Mouse (Mus musculus): ENCODE measurements around the gene Pde10a. TPM values are rescaled to one million over a fixed set of nuclear protein-coding genes. Genes with fewer than 3 reads are reported as not detected.
A peak's percentile ranks its signal among the peaks of the same experiment; 100 is the strongest.

Pde10a gene
- polyA plus RNA-seq, 1 experiment: 1.5 TPM

- no peak within 1 kb of the TSS for H3K4me3 ChIP-seq (ENCODE audit: extremely low read depth, insufficient read depth, insufficient read length)
- no peaks in the 10 kb centered on the region for H3K4me1 ChIP-seq (ENCODE audit: control insufficient read depth, insufficient read depth, insufficient read length)
- H3K27me3 ChIP-seq (ENCODE audit: control insufficient read depth, insufficient read depth, low read length): no peaks in the 10 kb centered on the region
- TF ChIP-seq POLR2A (IDR thresholded peaks at IDR 0.05; ENCODE audit: low read depth, low read length): no peak
- TF ChIP-seq CTCF (IDR thresholded peaks at IDR 0.05; ENCODE audit: extremely low read depth, insufficient read depth, insufficient read length, insufficient replicate concordance): no peak
- H3K27ac ChIP-seq (ENCODE audit: insufficient read depth, low read length): no peak within 1 kb of the TSS
- no peak for DNase-seq (ENCODE audit: low read depth in 1 of 2, low spot score in 2 of 2)
- WGBS: 86% methylated on average over 6 of the region's 6 CpGs
- H3K36me3 ChIP-seq (ENCODE audit: control insufficient read depth, insufficient read depth, low read length): no peaks in the 10 kb centered on the region
These were observed 41.7 kb downstream of the Pde10a start, which contains the start of gene Gm17087 for GRCm38 (mm10) chr17:8566850-8567249. Gm17087 (minus strand) TSS chr17:8566950.

GRCm38 (mm10) chr17:8573542-8574260 is 48.5 kb downstream of the Pde10a start:
- TF ChIP-seq CTCF (IDR thresholded peaks at IDR 0.05; ENCODE audit: extremely low read depth, insufficient read depth, insufficient read length, insufficient replicate concordance): no peak
- TF ChIP-seq POLR2A (IDR thresholded peaks at IDR 0.05; ENCODE audit: low read depth, low read length): no peak
- no peak overlapping the region for H3K27ac ChIP-seq (ENCODE audit: insufficient read depth, low read length)
- H3K36me3 ChIP-seq (ENCODE audit: control insufficient read depth, insufficient read depth, low read length): no peaks in the 10 kb centered on the region
- WGBS: 79% methylated on average over 8 of the region's 8 CpGs
- H3K4me1 ChIP-seq (ENCODE audit: control insufficient read depth, insufficient read depth, insufficient read length): no peaks in the 10 kb centered on the region
- no peak for DNase-seq (ENCODE audit: low read depth in 1 of 2, low spot score in 2 of 2)
- H3K27me3 ChIP-seq (ENCODE audit: control insufficient read depth, insufficient read depth, low read length): no peaks in the 10 kb centered on the region
- no peak overlapping the region for H3K4me3 ChIP-seq (ENCODE audit: extremely low read depth, insufficient read depth, insufficient read length)

- H3K27me3 ChIP-seq (ENCODE audit: control insufficient read depth, insufficient read depth, low read length): no peaks in the 10 kb centered on the region
- no peak overlapping the region for H3K27ac ChIP-seq (ENCODE audit: insufficient read depth, low read length)
- TF ChIP-seq POLR2A (IDR thresholded peaks at IDR 0.05; ENCODE audit: low read depth, low read length) (no peak), CTCF (IDR thresholded peaks at IDR 0.05; ENCODE audit: extremely low read depth, insufficient read depth, insufficient read length, insufficient replicate concordance) (no peak)
- H3K4me1 ChIP-seq (ENCODE audit: control insufficient read depth, insufficient read depth, insufficient read length): no peaks in the 10 kb centered on the region
- 60% methylated on average over 3 of the region's 3 CpGs for WGBS
- no peak for DNase-seq (ENCODE audit: low read depth in 1 of 2, low spot score in 2 of 2)
- H3K36me3 ChIP-seq (ENCODE audit: control insufficient read depth, insufficient read depth, low read length): no peaks in the 10 kb centered on the region
- H3K4me3 ChIP-seq (ENCODE audit: extremely low read depth, insufficient read depth, insufficient read length): no peak overlapping the region
These were observed 55.2 kb downstream of the Pde10a start for GRCm38 (mm10) chr17:8580360-8580759.

- Histone ChIP-seq H3K4me1 (ENCODE audit: control insufficient read depth, insufficient read depth, insufficient read length) (no peaks in the 10 kb centered on the region), H3K36me3 (ENCODE audit: control insufficient read depth, insufficient read depth, low read length) (no peaks in the 10 kb centered on the region), H3K27ac (ENCODE audit: insufficient read depth, low read length) (no peak overlapping the region), H3K27me3 (ENCODE audit: control insufficient read depth, insufficient read depth, low read length) (no peaks in the 10 kb centered on the region), H3K4me3 (ENCODE audit: extremely low read depth, insufficient read depth, insufficient read length) (no peak overlapping the region)
- 81% methylated on average over 8 of the region's 8 CpGs for WGBS
- no peak for DNase-seq (ENCODE audit: low read depth in 1 of 2, low spot score in 2 of 2)
- no peak for TF ChIP-seq CTCF (IDR thresholded peaks at IDR 0.05; ENCODE audit: extremely low read depth, insufficient read depth, insufficient read length, insufficient replicate concordance)
- no peak for TF ChIP-seq POLR2A (IDR thresholded peaks at IDR 0.05; ENCODE audit: low read depth, low read length)
These were observed 56.4 kb downstream of the Pde10a start for GRCm38 (mm10) chr17:8581579-8581978.

GRCm38 (mm10) chr17:8592427-8593277 is 67.5 kb downstream of the Pde10a start:
- H3K4me1 ChIP-seq (ENCODE audit: control insufficient read depth, insufficient read depth, insufficient read length): no peaks in the 10 kb centered on the region
- H3K36me3 ChIP-seq (ENCODE audit: control insufficient read depth, insufficient read depth, low read length): no peaks in the 10 kb centered on the region
- no peak overlapping the region for H3K27ac ChIP-seq (ENCODE audit: insufficient read depth, low read length)
- WGBS: 9% methylated on average over 22 of the region's 22 CpGs
- peak in 1 of 2 experiments; percentile 42 for DNase-seq (ENCODE audit: low read depth in 1 of 2, low spot score in 2 of 2)
- H3K27me3 ChIP-seq (ENCODE audit: control insufficient read depth, insufficient read depth, low read length): no peaks in the 10 kb centered on the region
- peak; percentile 74; the same call in 1 of the 2 replicates for TF ChIP-seq CTCF (IDR thresholded peaks at IDR 0.05; ENCODE audit: extremely low read depth, insufficient read depth, insufficient read length, insufficient replicate concordance)
- no peak for TF ChIP-seq POLR2A (IDR thresholded peaks at IDR 0.05; ENCODE audit: low read depth, low read length)
- H3K4me3 ChIP-seq (ENCODE audit: extremely low read depth, insufficient read depth, insufficient read length): peak overlapping the region; percentile 22; the same call in 1 of the 2 replicates

- DNase-seq (ENCODE audit: low read depth in 1 of 2, low spot score in 2 of 2): peak in 1 of 2 experiments; percentile 41
- no peaks in the 10 kb centered on the region for H3K27me3 ChIP-seq (ENCODE audit: control insufficient read depth, insufficient read depth, low read length)
- H3K36me3 ChIP-seq (ENCODE audit: control insufficient read depth, insufficient read depth, low read length): no peaks in the 10 kb centered on the region
- no peaks in the 10 kb centered on the region for H3K4me1 ChIP-seq (ENCODE audit: control insufficient read depth, insufficient read depth, insufficient read length)
- no peak overlapping the region for H3K27ac ChIP-seq (ENCODE audit: insufficient read depth, low read length)
- no peak for TF ChIP-seq POLR2A (IDR thresholded peaks at IDR 0.05; ENCODE audit: low read depth, low read length)
- peak; percentile 63; the same call in 1 of the 2 replicates for TF ChIP-seq CTCF (IDR thresholded peaks at IDR 0.05; ENCODE audit: extremely low read depth, insufficient read depth, insufficient read length, insufficient replicate concordance)
- 7% methylated on average over 7 of the region's 7 CpGs for WGBS
- H3K4me3 ChIP-seq (ENCODE audit: extremely low read depth, insufficient read depth, insufficient read length): no peak overlapping the region
These were observed 72.6 kb downstream of the Pde10a start for GRCm38 (mm10) chr17:8597790-8598189.
